Mouse (Mus musculus): ENCODE results near the gene Gm49661. TPM values are rescaled to one million over a fixed set of nuclear protein-coding genes. Genes with fewer than 3 reads are reported as not detected.

The Gm49661 gene
- polyA plus RNA-seq, 1 experiment = not detected

DNA sequence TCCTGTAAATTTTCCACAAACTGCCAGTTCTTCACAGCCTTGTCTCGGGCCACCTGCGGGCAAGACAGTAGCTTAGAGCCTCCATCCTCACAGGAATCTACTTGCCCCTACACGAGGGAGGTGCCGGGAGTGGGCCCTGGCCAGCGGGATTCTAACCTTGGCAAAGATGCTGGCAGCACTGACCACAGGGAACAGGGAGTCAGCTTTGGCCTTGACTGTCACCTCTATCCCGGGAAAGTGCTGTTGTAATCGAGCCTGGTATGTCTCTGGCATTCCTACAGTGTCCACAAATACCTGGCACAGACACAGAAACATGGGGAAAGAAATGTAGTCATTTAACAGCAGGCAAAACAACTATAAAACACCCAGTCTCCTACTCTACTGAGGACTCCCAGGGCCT, 9.4 kb downstream of the Gm49661 start:
- Histone ChIP-seq H3K27ac (replicated peaks; ENCODE audit: low read depth, low read length) (no peak overlapping the region), H3K4me1 (ENCODE audit: control insufficient read depth, insufficient read depth, insufficient read length, low read length) (no peaks in the 10 kb centered on the region), H3K4me3 (ENCODE audit: insufficient read depth, low read depth, low read length) (no peak overlapping the region)

DNA sequence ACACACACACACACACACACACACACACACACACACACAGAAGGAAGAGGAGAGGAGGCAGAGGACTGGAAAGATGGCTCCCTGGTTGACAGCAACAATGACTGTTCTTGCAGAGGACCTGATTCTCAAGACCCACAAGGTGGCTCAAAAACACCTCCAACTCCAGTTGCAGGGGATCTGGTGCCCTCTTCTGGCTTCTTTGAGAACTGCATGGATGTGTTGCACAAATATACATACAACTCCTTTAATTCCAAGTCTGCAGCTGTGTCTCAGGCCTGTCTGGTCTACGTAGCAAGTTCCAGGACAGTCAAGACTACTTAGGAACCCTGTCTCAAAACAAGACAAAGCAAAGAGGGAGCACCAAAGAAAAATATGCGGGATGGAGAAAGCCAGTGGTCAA, 12.5 kb downstream of the Gm49661 start:
- Histone ChIP-seq H3K4me1 (ENCODE audit: control insufficient read depth, insufficient read depth, insufficient read length, low read length) (no peaks in the 10 kb centered on the region), H3K27ac (replicated peaks; ENCODE audit: low read depth, low read length) (no peak overlapping the region)

DNA sequence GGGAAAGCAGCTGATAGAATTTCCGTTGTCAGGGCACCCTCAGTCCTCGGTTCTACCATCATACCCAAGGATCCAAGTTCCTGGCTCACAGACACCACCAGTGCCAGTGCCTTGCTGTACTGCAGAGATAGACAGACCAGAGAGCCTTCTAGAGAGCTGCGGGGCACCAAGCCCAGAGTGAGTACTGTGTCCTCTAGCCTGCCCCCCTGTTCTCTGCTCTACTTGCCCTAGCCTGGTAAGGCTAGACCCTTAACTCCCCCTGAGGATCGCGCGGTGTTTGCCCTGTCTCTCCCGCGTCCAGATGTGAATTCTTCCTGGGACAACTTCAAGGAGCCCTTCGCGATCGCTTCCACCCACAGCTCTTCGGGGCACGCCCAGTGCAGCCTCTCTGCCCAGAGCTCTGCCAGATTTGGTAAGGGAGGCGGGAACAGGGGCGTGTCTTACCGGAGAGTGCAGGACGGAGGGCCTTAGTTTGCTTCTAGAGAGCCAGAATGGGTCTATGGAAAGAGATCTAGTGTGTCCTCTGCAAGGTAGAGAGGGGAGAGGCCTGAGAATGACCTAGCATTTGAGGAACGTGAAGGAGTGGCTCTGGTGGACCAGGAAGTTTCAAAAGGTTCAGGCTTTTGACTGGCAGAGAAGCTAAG, 16.5 kb downstream of the Gm49661 start:
- H3K4me3 ChIP-seq (ENCODE audit: insufficient read depth, low read depth, low read length) = no peak overlapping the region
- H3K4me1 ChIP-seq (ENCODE audit: control insufficient read depth, insufficient read depth, insufficient read length, low read length) = no peaks in the 10 kb centered on the region
- H3K27ac ChIP-seq (replicated peaks; ENCODE audit: low read depth, low read length) = no peak overlapping the region

More for the DNA sequence above, 12.5 kb downstream of the Gm49661 start:
- no peak overlapping the region for H3K4me3 ChIP-seq (ENCODE audit: insufficient read depth, low read depth, low read length)

DNA sequence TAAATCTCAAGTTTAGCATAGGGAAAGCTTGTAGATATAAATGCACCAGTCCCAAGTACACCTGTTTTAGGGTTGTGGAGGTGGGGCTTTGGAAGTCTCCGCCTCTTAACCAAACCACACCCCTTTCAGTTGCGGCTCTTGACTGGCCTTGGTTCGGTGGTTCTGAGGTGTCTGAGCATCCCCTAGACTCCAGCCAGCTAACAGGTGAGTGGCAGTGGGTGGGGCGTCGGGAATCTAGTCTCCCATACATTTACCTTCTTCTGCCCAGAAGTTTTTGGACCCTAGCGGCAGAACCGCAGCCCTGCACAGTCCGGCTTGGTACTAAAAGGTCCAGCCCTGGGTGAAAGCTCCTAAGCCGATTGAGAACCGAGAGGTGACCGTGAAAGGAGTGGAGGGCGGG, 19.5 kb downstream of the Gm49661 start:
- Histone ChIP-seq H3K27ac (replicated peaks; ENCODE audit: low read depth, low read length) (no peak overlapping the region), H3K4me3 (ENCODE audit: insufficient read depth, low read depth, low read length) (no peak overlapping the region), H3K4me1 (ENCODE audit: control insufficient read depth, insufficient read depth, insufficient read length, low read length) (no peaks in the 10 kb centered on the region)

DNA sequence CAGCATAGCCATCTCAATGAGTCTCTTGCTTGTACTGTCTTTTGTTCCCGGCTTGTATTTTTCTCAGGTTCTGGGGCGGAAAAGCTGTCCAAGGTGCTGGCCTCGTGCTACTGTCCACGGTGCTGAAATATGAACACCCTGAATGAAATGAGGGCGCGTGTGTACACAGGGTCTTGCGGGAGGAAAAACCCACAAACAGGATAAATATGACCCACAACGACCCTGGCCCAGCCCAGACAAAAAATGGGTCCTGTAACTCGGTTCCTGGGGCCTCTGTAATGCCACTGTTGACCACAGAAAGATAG, 22.0 kb downstream of the Gm49661 start:
- H3K27ac ChIP-seq (replicated peaks; ENCODE audit: low read depth, low read length) = no peak overlapping the region
- H3K4me1 ChIP-seq (ENCODE audit: control insufficient read depth, insufficient read depth, insufficient read length, low read length) = no peaks in the 10 kb centered on the region
- no peak overlapping the region for H3K4me3 ChIP-seq (ENCODE audit: insufficient read depth, low read depth, low read length)

DNA sequence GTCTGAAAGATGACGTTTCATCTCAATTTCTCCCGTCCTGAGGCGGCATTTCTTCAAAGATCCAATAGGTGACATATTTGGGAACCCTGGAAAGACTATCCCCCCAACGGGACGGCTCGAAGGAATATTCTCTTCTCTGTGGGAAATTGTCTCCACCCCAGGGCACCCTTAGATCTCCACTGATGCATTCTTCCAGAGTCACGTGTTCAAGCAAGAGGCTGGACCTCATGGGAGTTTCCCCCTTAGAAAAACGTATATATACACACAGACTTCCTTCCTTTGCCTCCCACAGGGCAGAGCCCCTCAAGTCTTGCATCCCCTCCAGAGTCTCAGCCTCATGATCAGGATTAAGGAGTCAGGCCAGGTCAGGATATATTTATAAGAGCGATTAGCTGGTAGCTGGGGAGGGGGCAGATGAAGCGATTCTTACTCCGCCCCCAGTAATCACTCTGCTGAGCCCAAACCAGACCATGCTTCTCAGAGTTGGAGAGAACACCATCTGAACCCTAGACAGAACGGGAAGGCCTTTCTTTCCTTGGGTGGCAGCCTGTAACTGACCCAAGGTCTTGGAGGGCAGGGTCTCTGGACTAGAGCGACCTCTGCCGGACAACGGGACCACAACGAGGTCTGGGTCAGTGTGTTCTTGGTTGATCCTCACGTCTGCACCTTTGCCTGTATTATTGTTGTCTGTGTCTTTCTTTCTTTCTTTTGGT, 22.5 kb downstream of the Gm49661 start, which contains the start of gene Rtbdn:
Rtbdn (plus strand) TSS at position 464 of the 713 bp plus-strand sequence.
- H3K27ac ChIP-seq (replicated peaks; ENCODE audit: low read depth, low read length) = no peak within 1 kb of the TSS
- H3K4me3 ChIP-seq (ENCODE audit: insufficient read depth, low read depth, low read length) = peak within 1 kb of the TSS; percentile 20

DNA sequence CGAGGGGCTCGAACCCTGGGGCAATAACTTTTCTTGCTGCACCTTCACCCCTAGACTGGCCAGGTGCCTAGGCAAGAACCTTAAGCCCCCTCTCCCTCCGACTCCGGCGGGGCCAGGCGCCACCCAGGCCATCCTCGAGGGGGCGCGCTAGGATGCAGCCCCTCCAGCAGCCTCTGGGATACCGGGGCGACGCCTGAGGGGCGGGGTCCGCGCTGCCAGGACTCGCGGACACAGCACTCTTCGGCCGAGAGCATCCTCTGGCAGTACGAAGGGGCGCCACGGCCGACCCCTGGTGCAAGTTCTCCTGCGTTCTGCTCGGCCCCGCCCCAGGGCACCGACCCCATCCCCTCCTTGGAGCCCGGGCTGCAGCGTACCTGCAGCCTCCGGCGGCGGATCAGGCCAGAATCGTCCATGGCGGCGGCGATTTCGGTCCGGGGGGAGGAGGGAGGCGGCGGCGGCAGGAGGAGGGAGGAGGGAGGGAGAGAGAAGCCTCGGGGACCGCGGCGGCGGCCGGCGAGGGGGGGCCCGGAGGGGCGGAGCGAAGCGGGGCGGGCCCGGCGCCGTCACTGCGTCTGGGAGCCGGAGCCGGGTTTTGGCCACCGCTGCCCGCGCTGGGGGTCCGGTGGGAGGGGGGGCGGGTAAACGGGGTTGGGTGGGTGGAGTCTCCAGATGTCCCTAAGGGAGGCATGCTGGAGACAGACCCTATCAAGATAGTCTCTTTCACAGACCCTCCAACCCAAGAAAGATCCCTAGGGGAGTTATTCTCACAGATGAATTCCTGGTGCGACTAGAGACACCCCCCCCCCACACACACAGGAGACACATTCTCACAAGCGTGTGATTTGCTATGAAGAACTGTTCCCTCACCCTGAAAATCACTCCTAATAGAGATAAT, 23.4 kb downstream of the Gm49661 start:
- H3K4me3 ChIP-seq (ENCODE audit: insufficient read depth, low read depth, low read length) = peak overlapping the region; percentile 20
- H3K27ac ChIP-seq (replicated peaks; ENCODE audit: low read depth, low read length) = no peak overlapping the region
- no peaks in the 10 kb centered on the region for H3K4me1 ChIP-seq (ENCODE audit: control insufficient read depth, insufficient read depth, insufficient read length, low read length)

More for the DNA sequence above, 22.5 kb downstream of the Gm49661 start, which contains the start of gene Rtbdn:
- no peaks in the 10 kb centered on the region for H3K4me1 ChIP-seq (ENCODE audit: control insufficient read depth, insufficient read depth, insufficient read length, low read length)

DNA sequence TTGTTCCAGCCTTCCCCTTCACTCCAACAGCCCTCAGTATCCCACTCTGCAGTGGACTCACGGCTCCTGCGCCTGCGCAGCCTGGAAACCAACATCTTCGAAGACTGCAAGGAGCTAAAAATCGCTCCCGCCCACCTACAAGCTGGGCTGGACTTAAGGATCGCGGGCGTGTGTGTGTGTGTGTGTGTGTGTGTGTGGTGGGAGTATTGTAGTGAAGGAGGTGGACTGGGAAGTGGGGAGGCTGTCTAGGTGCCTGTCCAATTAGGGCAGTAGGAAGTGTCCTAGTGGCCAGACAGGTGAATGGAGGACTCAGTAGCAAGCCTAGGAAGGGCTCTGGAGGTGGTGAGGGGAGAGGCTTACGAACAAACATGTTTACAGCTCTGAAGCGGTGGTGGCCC, 24.0 kb downstream of the Gm49661 start:
- H3K4me3 ChIP-seq (ENCODE audit: insufficient read depth, low read depth, low read length) = peak overlapping the region; percentile 20; the same call in 1 of the 2 replicates
- H3K4me1 ChIP-seq (ENCODE audit: control insufficient read depth, insufficient read depth, insufficient read length, low read length) = no peaks in the 10 kb centered on the region
- no peak overlapping the region for H3K27ac ChIP-seq (replicated peaks; ENCODE audit: low read depth, low read length)

DNA sequence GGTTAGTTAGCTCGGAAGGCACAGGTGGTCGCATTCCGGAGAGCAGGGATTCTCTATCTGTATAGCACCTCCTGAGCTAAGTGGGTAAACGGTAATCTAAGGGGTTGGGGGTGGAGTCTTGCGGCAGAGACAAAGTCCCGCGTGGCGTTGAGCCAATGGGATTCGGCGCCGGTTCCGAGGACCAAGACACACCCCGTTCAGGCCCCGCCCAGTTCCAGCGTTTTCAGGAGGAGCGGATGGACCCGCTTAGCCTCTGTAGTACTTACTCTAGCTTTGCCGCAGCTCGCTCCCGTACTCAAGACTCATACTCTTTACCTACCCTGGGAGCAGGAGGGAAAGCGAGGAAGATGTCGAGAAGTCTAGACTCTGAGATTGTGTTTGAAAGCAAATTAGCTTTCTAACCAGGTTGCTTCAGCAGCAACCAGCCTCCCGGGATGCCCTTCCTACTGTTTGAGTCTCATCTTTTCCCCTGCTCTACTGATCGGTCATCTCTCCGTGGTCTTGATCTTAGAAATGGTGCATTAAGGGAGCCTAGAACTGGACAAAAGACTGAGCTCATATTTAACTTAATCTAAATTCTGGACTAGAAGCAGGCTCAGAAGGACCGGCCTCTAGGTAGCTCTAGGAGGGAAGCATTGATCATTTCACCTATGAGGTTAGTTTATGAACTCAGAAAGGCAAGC, 24.6 kb downstream of the Gm49661 start:
- Histone ChIP-seq H3K27ac (replicated peaks; ENCODE audit: low read depth, low read length) (no peak overlapping the region), H3K4me1 (ENCODE audit: control insufficient read depth, insufficient read depth, insufficient read length, low read length) (no peaks in the 10 kb centered on the region), H3K4me3 (ENCODE audit: insufficient read depth, low read depth, low read length) (peak overlapping the region; percentile 30)

DNA sequence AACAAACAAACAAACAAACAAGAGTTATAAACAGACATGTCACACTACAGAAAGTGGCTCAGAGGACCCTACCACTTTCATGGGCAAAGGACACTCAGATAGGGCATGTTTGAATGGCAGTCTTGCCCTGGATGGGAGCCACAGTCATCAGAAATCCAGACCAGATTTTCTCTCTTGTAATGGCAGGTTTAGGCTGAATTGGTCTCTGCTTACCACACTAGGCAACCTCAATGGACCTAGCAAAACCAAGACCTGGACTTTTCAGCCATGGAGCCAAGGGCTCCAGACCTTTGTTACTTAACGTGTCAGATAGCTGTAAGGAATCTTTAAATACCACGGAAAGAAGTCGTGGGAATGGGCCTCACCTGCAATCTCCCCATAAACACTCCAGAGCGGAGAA, 25.5 kb downstream of the Gm49661 start:
- H3K27ac ChIP-seq (replicated peaks; ENCODE audit: low read depth, low read length) = no peak overlapping the region
- no peak overlapping the region for H3K4me3 ChIP-seq (ENCODE audit: insufficient read depth, low read depth, low read length)

DNA sequence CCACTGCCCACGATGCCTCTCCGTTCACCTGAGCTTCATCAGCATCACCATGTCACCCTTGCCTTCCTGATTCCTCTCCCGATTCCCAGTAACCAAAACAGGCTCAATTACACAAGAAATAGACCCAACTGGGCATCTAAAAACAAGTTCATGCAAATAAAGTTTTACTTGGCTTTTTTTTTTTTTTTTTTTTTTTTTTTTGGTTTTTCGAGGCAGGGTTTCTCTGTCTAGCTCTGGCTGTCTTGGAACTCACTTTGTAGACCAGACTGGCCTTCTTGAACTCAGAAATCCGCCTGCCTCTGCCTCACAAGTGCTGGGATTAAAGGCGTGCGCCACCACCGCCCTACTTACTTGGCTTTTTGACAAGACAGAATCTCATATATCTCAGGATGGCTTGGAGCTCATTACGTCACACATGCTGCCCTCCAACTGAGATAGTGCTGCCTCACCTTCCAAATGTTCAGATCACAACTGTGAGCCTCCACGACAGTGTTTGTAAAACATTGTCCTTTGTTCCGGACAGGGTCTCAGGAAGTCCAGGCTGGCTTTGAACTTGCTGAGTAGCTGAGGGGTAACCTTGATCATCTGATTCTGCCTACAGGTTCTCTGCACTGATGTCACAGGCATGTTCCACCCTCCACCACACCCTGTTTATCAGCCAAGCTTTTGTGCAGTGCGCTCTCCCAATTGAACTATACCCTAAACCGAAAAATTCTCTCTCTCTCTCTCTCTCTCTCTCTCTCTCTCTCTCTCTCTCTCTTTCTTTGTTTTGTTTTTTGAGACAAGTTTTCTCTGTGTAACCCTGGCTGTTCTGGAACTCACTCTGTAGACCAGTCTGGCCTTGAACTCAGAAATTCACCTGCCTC, 31.4 kb downstream of the Gm49661 start:
- Histone ChIP-seq H3K4me1 (ENCODE audit: control insufficient read depth, insufficient read depth, insufficient read length, low read length) (0 out of 2 replicates have a peak, but pooled peaks cover 2% of the 10 kb centered on the region), H3K4me3 (ENCODE audit: insufficient read depth, low read depth, low read length) (no peak overlapping the region), H3K27ac (replicated peaks; ENCODE audit: low read depth, low read length) (no peak overlapping the region)

More for the DNA sequence above, 25.5 kb downstream of the Gm49661 start:
- H3K4me1 ChIP-seq (ENCODE audit: control insufficient read depth, insufficient read depth, insufficient read length, low read length) = no peaks in the 10 kb centered on the region

DNA sequence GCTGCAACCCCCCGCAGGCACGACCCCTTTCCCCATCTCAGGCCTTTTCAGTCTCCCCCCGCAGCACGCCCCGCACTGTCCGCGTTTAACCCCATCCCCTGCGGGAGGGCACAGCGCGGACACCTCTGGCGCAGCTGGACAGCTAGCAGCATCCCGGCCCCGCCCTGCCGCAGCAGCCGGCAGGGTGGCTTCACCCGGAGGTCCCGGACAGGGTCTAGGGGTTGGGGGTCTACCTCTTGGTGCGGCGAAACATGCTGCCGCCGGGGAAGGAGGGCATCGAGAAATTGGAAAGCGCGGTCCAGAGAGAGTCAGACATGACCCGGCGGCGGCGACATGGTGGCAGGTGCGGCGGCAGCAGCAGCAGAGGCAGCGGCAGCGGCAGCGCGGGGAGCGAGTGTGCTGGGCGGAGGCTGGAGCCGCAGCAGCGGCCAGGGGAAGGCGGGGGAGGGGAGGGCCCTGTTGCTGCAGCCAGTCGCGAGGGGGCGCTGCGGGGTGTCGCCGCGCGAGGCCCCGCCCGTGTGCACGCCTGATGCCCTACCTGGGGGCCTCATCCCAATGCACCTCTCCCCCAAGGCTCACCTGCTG, 32.2 kb downstream of the Gm49661 start, which contains the start of gene Mast1:
Mast1 (minus strand) TSS at position 398 of the 585 bp plus-strand sequence.
- Histone ChIP-seq H3K4me3 (ENCODE audit: insufficient read depth, low read depth, low read length) (peak within 1 kb of the TSS; percentile 29), H3K27ac (replicated peaks; ENCODE audit: low read depth, low read length) (no peak within 1 kb of the TSS), H3K4me1 (ENCODE audit: control insufficient read depth, insufficient read depth, insufficient read length, low read length) (0 out of 2 replicates have a peak, but pooled peaks cover 2% of the 10 kb centered on the region)

DNA sequence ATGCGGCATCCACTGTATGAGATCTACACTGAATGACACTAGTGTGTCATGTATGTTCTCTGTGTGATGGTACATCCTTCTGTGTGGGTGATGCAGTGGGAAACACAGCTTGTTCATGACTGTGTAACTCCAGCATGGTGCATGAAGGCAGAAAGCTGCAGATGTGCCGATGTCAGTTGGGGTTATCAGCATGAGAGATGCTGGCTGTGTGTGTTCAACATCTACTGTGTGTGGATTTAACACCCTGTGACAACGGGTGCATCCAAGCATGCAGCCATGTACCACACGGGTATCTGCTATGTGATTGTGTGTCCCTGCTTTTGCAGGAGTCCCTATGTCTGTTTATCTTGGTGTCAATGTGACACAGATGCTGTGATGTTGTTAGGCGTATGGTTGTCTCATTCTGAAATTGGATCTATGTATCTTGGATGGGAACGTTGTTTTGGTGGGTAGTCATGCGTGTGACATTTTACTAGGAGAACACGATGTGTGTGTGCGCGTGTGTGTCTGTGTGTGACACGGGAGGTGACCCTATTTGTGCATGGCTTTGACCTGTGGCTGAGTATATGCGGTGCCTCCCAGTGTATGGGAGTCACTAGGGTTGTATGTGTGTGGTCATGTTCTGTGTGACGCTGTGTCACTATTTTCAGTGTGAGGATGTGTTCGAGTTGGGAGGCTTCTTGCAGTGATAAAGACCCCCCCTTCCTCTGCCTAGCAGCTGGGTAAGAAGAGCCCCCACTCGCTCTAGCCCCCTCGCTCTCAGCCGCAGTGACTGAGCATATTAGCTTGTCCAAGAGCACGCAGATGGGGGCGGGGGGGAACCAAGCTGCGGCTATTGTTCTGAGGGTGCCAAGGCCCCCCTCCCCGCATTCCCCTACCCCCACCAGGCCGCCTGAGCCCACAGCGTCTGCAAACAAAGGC, 32.9 kb downstream of the Gm49661 start:
- Histone ChIP-seq H3K4me1 (ENCODE audit: control insufficient read depth, insufficient read depth, insufficient read length, low read length) (0 out of 2 replicates have a peak, but pooled peaks cover 2% of the 10 kb centered on the region), H3K27ac (replicated peaks; ENCODE audit: low read depth, low read length) (no peak overlapping the region), H3K4me3 (ENCODE audit: insufficient read depth, low read depth, low read length) (no peak overlapping the region)

Data from brown adipose tissue, adult 24 weeks (tissue).